8 mouse cellular contexts compared by ENCODE assay signal in the genomic region with DNA sequence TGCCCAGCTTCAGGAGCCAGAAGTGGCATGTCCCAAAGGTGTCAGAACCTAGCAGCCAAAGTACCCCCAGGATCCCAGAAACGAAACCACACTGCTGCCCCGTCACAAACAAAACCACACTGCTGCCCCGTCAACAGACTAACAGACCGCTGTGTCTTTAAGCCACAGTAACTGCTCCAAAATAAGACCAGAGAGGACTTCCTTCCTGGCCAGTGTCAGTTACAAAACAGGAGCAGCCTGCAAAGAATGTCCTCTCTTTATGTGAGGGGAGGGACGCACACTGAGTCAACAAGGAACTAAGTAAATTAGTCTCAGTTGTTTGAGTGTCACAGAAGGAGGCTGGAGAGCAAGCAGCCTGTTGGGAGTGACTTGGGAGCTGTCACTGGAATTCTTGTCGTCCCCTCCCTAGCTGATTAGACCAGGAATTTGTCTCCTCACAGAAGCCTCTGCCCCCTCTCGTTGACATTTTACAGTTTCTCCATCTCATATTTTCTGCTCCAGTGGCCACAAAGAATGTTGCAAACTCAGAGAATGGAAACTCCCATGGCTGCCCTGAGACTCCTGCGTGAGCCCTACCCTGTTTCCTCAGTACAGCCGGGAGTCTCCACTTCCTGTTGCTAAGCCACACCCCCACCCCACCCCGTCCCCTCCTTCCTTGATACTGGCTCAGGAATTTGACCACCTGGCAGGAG. TPM values are rescaled to one million over a fixed set of nuclear protein-coding genes. Genes with fewer than 3 reads are reported as not detected.
A peak's percentile ranks its signal among the peaks of the same experiment; 100 is the strongest.
DNase-seq lines count a peak whose midpoint lies in the region; TF ChIP-seq lines count a peak whose summit lies in the region.

No protein-coding gene starts in this region.

- TF ChIP-seq POLR2A in lung, adult 2 months (IDR thresholded peaks at IDR 0.05; ENCODE audit: borderline replicate concordance, extremely low read depth, low read depth, low read length) = peak; percentile 46; the same call in 1 of the 2 replicates

- peak; percentile 10 to 12 for DNase-seq in urinary bladder, postnatal 36 days (ENCODE audit: low spot score in 2 of 2)
- no peak for DNase-seq in urinary bladder, adult 2 months (ENCODE audit: low spot score)
- DNase-seq in heart, adult 18-20 months = peak; percentile 63 to 77
- DNase-seq in kidney, adult 11 months = peak; percentile 67
- DNase-seq in lung, adult 2 months = peak; percentile 65
- DNase-seq in retina, embryonic 14.5 days (ENCODE audit: low spot score) = peak; percentile 70
- no peak for DNase-seq in layer of hippocampus, adult 9-11 months
- no peak for DNase-seq in spleen, adult 12 weeks (ENCODE audit: low spot score)

- TF ChIP-seq CTCF in lung, adult 2 months (IDR thresholded peaks at IDR 0.05; ENCODE audit: insufficient read depth, low read length) = no peak

- 3% methylated on average over 10 of the region's 10 CpGs for WGBS in lung, adult 2 months

- H3K4me1 ChIP-seq in lung, adult 2 months (ENCODE audit: control insufficient read depth, insufficient read depth, low read length) = peaks cover 49% of the 10 kb centered on the region

- H3K4me3 ChIP-seq in lung, adult 2 months (replicated peaks; ENCODE audit: extremely low read depth, low read depth, low read length) = no peak overlapping the region

RNA-seq across cellular contexts. Expression of gene Clic5, which starts 50.8 kb away (rescaled TPM):
- 5.9 and 7.8 TPM in 2 replicates for polyA plus RNA-seq in urinary bladder, adult 2 months (2012; rRNA removed)
- 100 to 1,000 TPM; 141 to 144 TPM for total RNA-seq in heart, adult 18-20 months (2021)
- polyA plus RNA-seq in lung, adult 2 months (2012; rRNA removed) = 82.3 and 122 TPM in 2 replicates

Comparison
In these comparisons a context has a peak if more than half of its experiments do, and no peak if none do; other contexts are left out.
1. DNase-seq: peak in urinary bladder, postnatal 36 days (2 of 2), heart, adult 18-20 months (2 of 2), kidney, adult 11 months (single experiment), lung, adult 2 months (single experiment) and retina, embryonic 14.5 days (single experiment); none in urinary bladder, adult 2 months (single experiment), layer of hippocampus, adult 9-11 months (single experiment) and spleen, adult 12 weeks (single experiment).